Mouse (Mus musculus) heart, postnatal 0 days (tissue): ENCODE results near the gene Mdfic.

ENCODE experiments used
- CTCF ChIP-seq: IDR thresholded peaks from 2 replicates; pipeline ENCODE4 v1.5.1; 2016; ENCODE audit warnings: antibody characterized with exemption, control low read depth, low read depth
- EP300 ChIP-seq: IDR thresholded peaks from 2 replicates; pipeline ENCODE4 v1.6.1; 2016; ENCODE audit warnings: antibody characterized with exemption, low read depth

GRCm38 (mm10) chr6:15743793-15744192, 23.3 kb downstream of the Mdfic start:
- TF ChIP-seq EP300 (no peak), CTCF (no peak)
